Mouse (Mus musculus): ENCODE measurements around the gene Ang. TPM values are rescaled to one million over a fixed set of nuclear protein-coding genes. Genes with fewer than 3 reads are reported as not detected.

Ang gene
- polyA plus RNA-seq (2015; fragmentation: Nextera tagmentation; extraction: Ambion mirVana), result 6.7 and 7.5 TPM in 2 replicates

DNA sequence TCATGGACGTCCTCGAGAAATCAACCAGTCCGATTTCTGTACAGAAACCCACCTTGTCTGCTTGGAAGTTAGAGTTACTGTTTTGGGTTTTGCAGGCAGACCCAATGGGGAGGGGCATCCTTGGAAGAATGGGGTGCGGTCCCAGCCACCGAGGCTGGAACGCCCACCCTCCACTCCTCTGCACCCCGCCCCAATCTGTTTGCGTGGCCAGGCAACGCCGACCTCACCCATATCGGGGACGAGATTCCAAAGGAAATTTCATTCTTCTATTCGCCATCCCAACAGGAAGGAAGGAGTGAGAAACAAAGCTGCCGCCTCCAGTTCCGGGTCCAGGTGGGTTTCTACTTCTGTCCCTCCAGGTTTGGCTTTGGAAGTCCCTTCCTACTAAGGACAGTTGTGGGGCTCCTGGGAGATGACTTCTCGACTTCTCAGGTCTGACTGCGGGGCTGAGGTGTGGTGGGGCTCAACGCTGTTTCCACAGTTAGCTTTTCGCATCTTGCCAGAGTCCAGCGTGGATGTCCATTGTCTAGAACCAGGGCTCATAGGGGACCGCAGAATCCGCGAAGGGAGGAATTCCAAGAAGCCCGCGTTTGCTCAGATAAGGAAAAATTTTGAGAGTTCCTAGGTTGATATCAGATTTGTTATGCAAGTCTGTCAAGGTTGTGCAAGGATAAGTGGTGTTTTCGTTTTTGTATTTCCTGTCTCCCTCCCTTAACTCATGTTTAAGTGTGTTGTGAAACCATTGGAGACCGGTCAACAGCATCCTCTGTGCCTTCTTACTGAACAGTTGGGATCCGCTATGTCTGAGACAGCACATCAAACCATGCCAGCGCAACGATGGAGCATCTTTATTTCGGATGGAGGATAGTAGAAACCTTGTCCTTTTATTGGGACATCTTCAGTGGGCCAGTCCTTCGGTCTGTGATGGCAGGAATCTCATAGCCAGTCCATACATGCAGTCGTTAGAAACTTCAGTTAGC lies at the start of gene Ang, which contains the start of gene Rnase4:
TSS of gene Ang (plus strand) at position 230 of the 980 bp plus-strand sequence.
TSS of gene Rnase4 (plus strand) at position 157 of the 980 bp plus-strand sequence.
- peak within 1 kb of the TSS; percentile 83 for H3K27ac ChIP-seq
- ATAC-seq (replicated peaks; ENCODE audit: low FRiP score, low read depth) (peak; percentile 37; the same call in 1 of the 2 replicates), DNase-seq (ENCODE audit: low spot score) (peak; percentile 82)
- 5% methylated on average over 33 of the region's 33 CpGs for WGBS
- H3K4me3 ChIP-seq (replicated peaks; ENCODE audit: low read depth, low read length), result peak within 1 kb of the TSS; percentile 75
- H3K9me3 ChIP-seq (replicated peaks; ENCODE audit: low read length), result no peaks in the 10 kb centered on the region
- H3K4me1 ChIP-seq (replicated peaks; ENCODE audit: insufficient read depth, low read length), result no peaks in the 10 kb centered on the region
- TF ChIP-seq CTCF (IDR thresholded peaks at IDR 0.05; ENCODE audit: low read depth), result no peak
- H3K4me2 ChIP-seq (ENCODE audit: low read length), result peak within 1 kb of the TSS; percentile 83
- no peaks in the 10 kb centered on the region for H3K36me3 ChIP-seq (ENCODE audit: insufficient read depth, low read length)
- peak within 1 kb of the TSS; percentile 65 for H3K9ac ChIP-seq (ENCODE audit: low read depth, low read length)
- H3K27me3 ChIP-seq (ENCODE audit: insufficient read depth, low read length), result no peaks in the 10 kb centered on the region

DNA sequence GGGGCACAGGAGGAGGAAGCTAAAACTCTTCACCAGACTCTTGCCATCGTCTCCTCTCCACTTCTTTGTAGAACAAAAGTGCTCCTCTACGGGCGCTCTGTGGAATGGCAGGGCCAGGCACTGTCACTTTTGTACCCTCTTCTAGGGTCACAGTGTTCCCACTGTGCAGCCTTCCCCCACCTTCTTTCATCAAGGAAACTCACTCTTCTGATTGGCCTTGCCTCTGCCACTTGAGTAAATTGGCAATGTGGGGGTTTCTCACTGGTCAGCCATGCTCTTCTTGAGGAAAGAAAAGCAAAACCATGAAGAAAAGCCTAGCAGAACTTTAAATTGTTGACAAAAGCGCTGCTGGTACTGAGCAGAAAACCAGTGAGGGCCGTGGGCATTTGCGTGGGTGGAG lies 49.2 kb upstream of the Ang start, which contains the start of gene Rnase9:
TSS of gene Rnase9 (minus strand) at position 101 of the 400 bp plus-strand sequence.
- H3K27me3 ChIP-seq (ENCODE audit: insufficient read depth, low read length), result no peaks in the 10 kb centered on the region
- TF ChIP-seq CTCF (IDR thresholded peaks at IDR 0.05; ENCODE audit: low read depth), result no peak
- no peaks in the 10 kb centered on the region for H3K36me3 ChIP-seq (ENCODE audit: insufficient read depth, low read length)
- H3K4me1 ChIP-seq (replicated peaks; ENCODE audit: insufficient read depth, low read length), result no peaks in the 10 kb centered on the region
- 65% methylated on average over 6 of the region's 6 CpGs for WGBS
- no peak within 1 kb of the TSS for H3K9ac ChIP-seq (ENCODE audit: low read depth, low read length)
- H3K9me3 ChIP-seq (replicated peaks; ENCODE audit: low read length), result no peaks in the 10 kb centered on the region
- ATAC-seq (replicated peaks; ENCODE audit: low FRiP score, low read depth) (no peak), DNase-seq (ENCODE audit: low spot score) (no peak)
- no peak within 1 kb of the TSS for H3K4me2 ChIP-seq (ENCODE audit: low read length)
- H3K4me3 ChIP-seq (replicated peaks; ENCODE audit: low read depth, low read length), result no peak within 1 kb of the TSS
- no peak within 1 kb of the TSS for H3K27ac ChIP-seq

DNA sequence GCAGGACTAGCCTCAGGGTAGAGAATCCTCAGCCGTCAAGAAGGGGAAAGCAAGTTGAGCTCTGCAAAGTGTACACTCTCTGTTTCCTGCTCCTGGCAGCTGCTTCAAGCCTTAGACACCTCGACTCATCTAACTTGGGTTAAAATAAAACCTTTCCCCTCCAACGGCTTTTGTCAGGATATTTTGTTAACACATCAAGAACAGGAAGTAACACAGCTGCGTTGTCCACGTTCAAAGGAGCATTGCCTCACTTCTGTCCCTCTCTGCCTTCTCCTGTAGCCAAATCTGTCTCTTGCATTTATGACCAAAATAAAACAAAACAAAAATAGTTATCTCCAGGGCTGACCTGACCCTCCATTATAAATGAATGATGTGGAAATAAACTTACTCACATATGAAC lies 43.1 kb upstream of the Ang start:
- no peaks in the 10 kb centered on the region for H3K4me1 ChIP-seq (replicated peaks; ENCODE audit: insufficient read depth, low read length)
- no peak for TF ChIP-seq CTCF (IDR thresholded peaks at IDR 0.05; ENCODE audit: low read depth)
- H3K27ac ChIP-seq, result no peak overlapping the region
- H3K4me2 ChIP-seq (ENCODE audit: low read length), result no peak overlapping the region
- 18% methylated on average over 5 of the region's 5 CpGs for WGBS
- no peaks in the 10 kb centered on the region for H3K36me3 ChIP-seq (ENCODE audit: insufficient read depth, low read length)
- H3K9ac ChIP-seq (ENCODE audit: low read depth, low read length), result no peak overlapping the region
- ATAC-seq (replicated peaks; ENCODE audit: low FRiP score, low read depth), result no peak
- no peaks in the 10 kb centered on the region for H3K27me3 ChIP-seq (ENCODE audit: insufficient read depth, low read length)
- no peak overlapping the region for H3K4me3 ChIP-seq (replicated peaks; ENCODE audit: low read depth, low read length)
- no peak for DNase-seq (ENCODE audit: low spot score)
- H3K9me3 ChIP-seq (replicated peaks; ENCODE audit: low read length), result no peaks in the 10 kb centered on the region

DNA sequence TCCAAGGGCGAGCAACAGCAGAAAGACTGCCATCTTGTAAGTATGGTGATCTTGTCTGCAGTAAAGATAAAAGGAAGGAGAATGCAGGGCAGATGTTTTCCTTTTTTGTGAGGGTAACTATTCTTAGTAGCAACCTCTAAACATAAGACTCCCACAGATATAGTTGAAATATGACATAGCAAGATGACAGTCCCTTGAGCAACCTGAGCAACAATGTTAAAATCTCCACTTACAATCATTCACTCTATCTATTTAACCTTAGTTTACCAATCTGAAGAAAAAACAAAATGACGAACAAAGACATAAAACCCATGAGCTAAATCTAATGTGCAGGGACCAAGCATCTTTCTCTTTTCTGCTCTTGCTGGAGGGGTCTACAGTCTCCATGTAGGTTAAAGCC lies 40.9 kb upstream of the Ang start, which contains the start of gene Rnase11:
TSS of gene Rnase11 (minus strand) at position 101 of the 400 bp plus-strand sequence.
- no peak for ATAC-seq (replicated peaks; ENCODE audit: low FRiP score, low read depth)
- Histone ChIP-seq H3K9me3 (replicated peaks; ENCODE audit: low read length) (no peaks in the 10 kb centered on the region), H3K4me1 (replicated peaks; ENCODE audit: insufficient read depth, low read length) (0 out of 2 replicates have a peak, but pooled peaks cover 7% of the 10 kb centered on the region), H3K9ac (ENCODE audit: low read depth, low read length) (no peak within 1 kb of the TSS), H3K4me2 (ENCODE audit: low read length) (no peak within 1 kb of the TSS), H3K36me3 (ENCODE audit: insufficient read depth, low read length) (no peaks in the 10 kb centered on the region), H3K27me3 (ENCODE audit: insufficient read depth, low read length) (no peaks in the 10 kb centered on the region), H3K4me3 (replicated peaks; ENCODE audit: low read depth, low read length) (no peak within 1 kb of the TSS), H3K27ac (no peak within 1 kb of the TSS)
- no peak for DNase-seq (ENCODE audit: low spot score)
- TF ChIP-seq CTCF (IDR thresholded peaks at IDR 0.05; ENCODE audit: low read depth), result no peak
- 87% methylated on average over 2 of the region's 2 CpGs for WGBS

DNA sequence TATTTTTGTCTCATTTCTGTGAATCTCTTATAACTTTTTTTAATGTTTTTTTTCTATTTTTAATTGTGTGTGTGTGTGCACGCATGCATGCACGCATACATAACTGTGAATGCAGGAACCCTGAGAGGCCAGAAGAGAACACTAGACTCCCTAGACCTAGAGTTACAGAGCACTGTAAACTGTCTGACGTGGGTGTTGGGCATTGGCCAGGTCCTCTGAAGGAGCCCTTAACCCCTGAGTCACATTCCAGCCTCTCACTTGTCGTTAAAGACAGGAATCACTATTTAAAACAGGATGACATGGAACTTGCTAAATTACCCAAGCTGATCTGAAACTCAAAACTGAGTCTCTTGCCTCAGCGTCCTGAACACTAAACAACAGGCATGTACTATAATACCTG lies 39.0 kb upstream of the Ang start:
- DNase-seq (ENCODE audit: low spot score), result peak; percentile 57
- ATAC-seq (replicated peaks; ENCODE audit: low FRiP score, low read depth), result no peak

DNA sequence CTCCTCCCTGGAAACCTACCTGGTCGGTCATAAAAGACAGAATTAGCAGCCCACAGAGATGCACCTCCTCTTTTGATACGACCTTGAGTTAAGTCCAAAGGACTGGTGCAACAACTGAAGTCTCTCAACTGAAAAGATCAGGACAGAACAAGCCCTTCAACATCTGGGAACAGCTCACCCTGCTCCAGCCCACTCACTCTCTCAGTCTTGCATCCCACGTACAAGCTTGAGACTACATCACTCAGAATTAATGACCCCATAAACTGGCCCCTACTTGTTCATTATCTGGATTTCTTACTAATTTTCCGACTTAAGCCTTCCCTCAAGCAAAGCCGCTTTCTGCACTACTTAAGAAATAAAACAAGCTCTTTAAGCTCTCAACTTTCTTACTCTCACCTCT lies 37.8 kb upstream of the Ang start:
- Histone ChIP-seq H3K9ac (ENCODE audit: low read depth, low read length) (no peak overlapping the region), H3K36me3 (ENCODE audit: insufficient read depth, low read length) (no peaks in the 10 kb centered on the region), H3K27ac (0 out of 2 replicates have a peak overlapping the region, but pooled peaks have one; percentile 28), H3K4me3 (replicated peaks; ENCODE audit: low read depth, low read length) (no peak overlapping the region), H3K9me3 (replicated peaks; ENCODE audit: low read length) (no peaks in the 10 kb centered on the region), H3K27me3 (ENCODE audit: insufficient read depth, low read length) (no peaks in the 10 kb centered on the region), H3K4me2 (ENCODE audit: low read length) (no peak overlapping the region), H3K4me1 (replicated peaks; ENCODE audit: insufficient read depth, low read length) (peaks cover 12% of the 10 kb centered on the region; the same call in 1 of the 2 replicates)
- peak; percentile 65 for ATAC-seq (replicated peaks; ENCODE audit: low FRiP score, low read depth)
- WGBS, result 17% methylated on average over 5 of the region's 5 CpGs
- DNase-seq (ENCODE audit: low spot score), result peak; percentile 75
- no peak for TF ChIP-seq CTCF (IDR thresholded peaks at IDR 0.05; ENCODE audit: low read depth)

More for the DNA sequence above, 39.0 kb upstream of the Ang start:
- 40% methylated on average over 5 of the region's 5 CpGs for WGBS
- no peaks in the 10 kb centered on the region for H3K36me3 ChIP-seq (ENCODE audit: insufficient read depth, low read length)
- no peaks in the 10 kb centered on the region for H3K9me3 ChIP-seq (replicated peaks; ENCODE audit: low read length)
- H3K4me3 ChIP-seq (replicated peaks; ENCODE audit: low read depth, low read length), result no peak overlapping the region
- H3K27ac ChIP-seq, result no peak overlapping the region; the same call in 1 of the 2 replicates
- no peak for TF ChIP-seq CTCF (IDR thresholded peaks at IDR 0.05; ENCODE audit: low read depth)
- no peaks in the 10 kb centered on the region for H3K27me3 ChIP-seq (ENCODE audit: insufficient read depth, low read length)
- no peak overlapping the region for H3K9ac ChIP-seq (ENCODE audit: low read depth, low read length)
- H3K4me2 ChIP-seq (ENCODE audit: low read length), result no peak overlapping the region
- H3K4me1 ChIP-seq (replicated peaks; ENCODE audit: insufficient read depth, low read length), result peaks cover 7% of the 10 kb centered on the region; the same call in 1 of the 2 replicates

All from kidney, postnatal 0 days (tissue).